Mouse (Mus musculus) cerebral cortex, adult 2 months (tissue): ENCODE measurements around the gene Gm10647.

Source experiments
- WGBS: fragments of 180-500 bp; shearing (Covaris S2); methylation state at CpG from one replicate; pipeline ENCODE4 v1.1.7; 2018; 5-methylcytosine and 5-hydroxymethylcytosine counted together

The Gm10647 gene

DNA sequence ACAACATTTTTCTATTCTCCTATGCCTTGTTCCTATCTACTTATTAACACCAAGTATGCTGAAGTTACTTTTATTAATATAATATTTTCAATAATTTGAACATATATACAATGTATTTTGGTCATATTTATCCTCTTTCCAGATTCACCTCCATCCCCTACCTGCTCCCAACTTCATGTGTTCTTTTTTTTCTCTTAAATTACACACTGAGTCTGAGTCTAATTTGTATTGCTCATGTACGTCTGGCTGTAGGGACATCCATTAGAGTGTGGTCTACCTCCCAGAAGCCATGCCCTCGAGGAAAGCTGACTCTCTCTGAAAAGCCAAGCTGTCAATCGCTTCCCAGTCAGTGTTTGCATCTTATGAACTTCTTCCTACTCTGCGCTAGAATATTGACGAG, at the start of gene Gm10647:
TSS of gene Gm10647 (plus strand) at position 301 of the 400 bp plus-strand sequence.
- 83% methylated on average over 5 of the region's 5 CpGs for WGBS

- WGBS = 45% methylated on average over 15 of the region's 15 CpGs
Measured at GRCm38 (mm10) chr9:66748390-66748789, 48.4 kb upstream of the Gm10647 start.

- WGBS = 39% methylated on average over 6 of the region's 6 CpGs
Measured at GRCm38 (mm10) chr9:66752849-66753248, 44.0 kb upstream of the Gm10647 start.

DNA sequence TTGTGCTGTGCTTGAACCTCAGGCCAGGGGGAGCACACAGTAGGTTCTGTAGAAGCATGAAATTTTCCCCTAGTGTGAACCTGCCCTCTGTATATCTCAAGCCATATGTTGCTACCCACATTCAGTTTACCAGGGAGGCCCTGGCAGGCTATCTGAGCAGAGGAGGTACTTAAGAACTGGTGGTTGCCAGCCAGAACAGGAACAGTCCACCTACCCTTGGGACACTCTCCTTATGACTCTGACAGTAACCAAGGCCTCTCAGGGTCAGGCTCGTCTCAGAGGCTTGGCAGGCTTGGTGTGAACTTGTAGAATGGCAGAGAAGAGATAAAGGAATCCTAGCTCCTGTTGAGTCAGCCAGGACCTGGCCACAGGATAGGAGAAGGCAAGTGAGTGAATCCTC, 35.8 kb upstream of the Gm10647 start:
- 93% methylated on average over 1 of the region's 1 CpGs for WGBS

- 94% methylated on average over 1 of the region's 1 CpGs for WGBS
Measured at GRCm38 (mm10) chr9:66768721-66769120, 28.1 kb upstream of the Gm10647 start.

DNA sequence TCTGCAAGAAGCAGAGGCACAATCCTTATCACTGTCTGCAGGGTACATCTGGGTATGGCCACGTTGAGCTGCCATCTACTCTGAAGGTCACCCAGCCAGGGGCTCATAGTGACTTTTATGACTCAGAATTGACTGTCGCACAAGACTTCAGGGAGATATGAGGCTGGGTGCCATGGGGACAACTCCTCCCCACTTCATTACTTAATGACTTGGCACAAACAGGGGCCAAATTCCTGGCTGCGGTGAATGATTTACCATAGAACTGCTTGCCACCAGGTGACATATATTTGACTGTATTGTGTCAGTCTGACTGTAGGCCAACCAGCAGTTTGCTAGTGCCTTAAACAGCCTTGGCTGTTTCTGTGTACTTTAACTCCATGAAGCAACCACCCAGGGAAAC, 27.6 kb upstream of the Gm10647 start:
- 80% methylated on average over 3 of the region's 3 CpGs for WGBS

GRCm38 (mm10) chr9:66784552-66784951, 12.3 kb upstream of the Gm10647 start:
- WGBS = no CpG with 5 or more reads among the region's 3 CpGs

- WGBS = under 1% methylated on average over 2 of the region's 2 CpGs
Measured at GRCm38 (mm10) chr9:66787821-66788220, 9.0 kb upstream of the Gm10647 start.

DNA sequence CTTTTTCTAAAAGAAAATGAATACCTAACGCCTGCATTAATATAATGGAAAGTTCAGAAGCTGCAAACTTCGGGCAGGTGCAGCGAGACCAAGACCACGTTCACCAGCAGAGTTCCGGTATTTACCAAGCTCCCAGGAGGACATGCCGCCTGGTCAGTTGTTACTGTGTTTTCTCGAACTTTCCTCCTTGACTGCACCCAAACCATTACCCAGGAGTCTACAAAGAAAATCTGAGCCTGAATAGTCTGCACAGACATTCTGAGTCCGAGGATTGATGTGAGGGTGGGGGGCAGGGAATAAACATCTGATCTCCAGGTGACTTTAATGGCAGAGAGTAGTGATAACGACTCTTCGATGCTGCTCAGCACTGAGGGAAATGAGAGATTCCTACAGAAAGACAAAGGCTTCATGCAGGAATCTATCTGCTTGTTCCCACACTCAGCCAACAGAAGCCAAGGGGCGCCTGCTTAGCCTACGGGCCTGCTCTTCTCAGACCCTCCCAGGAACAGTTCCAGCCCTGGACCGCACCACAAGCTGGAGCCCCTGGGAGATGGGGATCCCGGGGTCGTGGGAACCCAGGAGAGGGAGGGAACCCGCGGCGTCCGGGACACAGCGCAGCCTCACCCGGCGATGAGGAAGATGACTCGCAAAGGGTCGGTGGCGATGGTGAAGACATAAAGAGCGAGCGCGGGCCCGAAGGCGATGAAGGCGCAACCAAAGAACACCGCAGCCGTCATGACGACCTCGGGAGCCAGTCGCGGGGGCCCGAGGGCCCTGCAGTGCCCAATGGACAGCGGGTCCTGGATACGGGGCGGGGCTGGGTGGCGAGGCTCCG, 2.0 kb upstream of the Gm10647 start:
- WGBS = 2% methylated on average over 43 of the region's 43 CpGs

DNA sequence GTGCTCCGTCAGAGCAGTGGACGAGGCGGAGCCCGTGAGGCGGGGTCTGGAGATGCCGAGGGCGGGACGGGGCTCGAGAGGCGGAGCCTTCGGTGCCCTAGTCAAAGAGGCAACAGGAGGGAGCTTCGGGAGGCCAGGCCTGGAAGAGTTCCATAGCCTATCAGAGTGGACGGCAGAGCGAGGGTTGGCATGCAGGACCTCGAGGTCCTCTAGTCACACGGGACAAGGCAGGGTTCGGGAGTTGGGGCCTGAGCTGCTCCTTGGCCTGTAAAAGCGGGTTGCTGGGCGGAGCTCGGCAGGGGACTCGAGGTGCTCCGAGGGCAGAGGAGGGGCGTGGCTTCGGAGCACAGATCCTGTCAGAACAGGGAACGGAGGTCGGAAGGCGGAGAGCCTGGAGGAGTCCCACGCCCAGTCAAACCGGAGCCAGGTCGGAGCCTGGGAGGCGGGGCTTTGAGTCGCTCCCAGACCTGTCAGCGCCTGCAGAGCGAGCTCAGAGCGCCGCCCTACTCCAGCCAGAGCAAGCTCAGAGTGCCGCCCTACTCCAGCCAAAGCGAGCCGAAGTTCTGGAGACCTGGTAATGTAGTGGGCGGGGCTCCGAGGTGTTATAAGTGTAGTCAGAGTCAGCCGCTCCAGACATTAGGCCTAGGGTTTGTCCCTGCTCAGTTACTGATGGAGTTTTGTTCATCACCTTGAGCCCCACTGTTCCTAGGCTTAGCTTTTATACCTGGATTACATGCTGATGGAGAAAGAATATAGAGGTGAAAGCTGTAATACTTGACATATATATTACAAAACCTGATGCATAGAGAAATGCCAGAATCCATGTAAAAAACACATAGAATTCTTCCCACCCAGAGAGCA, 1.1 kb upstream of the Gm10647 start, which contains the start of gene Aph1b:
TSS of gene Aph1b (minus strand) at position 27 of the 861 bp plus-strand sequence.
- under 1% methylated on average over 42 of the region's 42 CpGs for WGBS

DNA sequence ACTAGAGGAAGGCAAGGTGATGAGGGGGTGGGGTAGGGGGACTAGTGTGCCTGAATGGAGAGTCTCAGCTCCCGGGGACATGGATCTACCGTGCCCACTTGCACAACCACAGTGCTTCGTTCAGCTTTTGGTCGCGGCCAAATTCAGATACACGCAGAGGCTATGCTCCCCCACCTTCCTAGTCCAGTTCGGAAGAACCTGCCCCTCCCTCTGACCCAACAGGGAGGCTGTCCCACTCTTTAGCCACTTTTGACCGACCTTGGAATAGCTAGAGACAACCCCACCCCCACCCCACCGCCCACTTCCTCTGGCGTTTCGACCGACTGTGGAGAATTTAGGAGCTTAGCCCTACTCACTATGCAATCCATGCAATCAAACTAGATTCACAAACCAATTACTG, 5.1 kb downstream of the Gm10647 start:
- WGBS = 60% methylated on average over 12 of the region's 12 CpGs

DNA sequence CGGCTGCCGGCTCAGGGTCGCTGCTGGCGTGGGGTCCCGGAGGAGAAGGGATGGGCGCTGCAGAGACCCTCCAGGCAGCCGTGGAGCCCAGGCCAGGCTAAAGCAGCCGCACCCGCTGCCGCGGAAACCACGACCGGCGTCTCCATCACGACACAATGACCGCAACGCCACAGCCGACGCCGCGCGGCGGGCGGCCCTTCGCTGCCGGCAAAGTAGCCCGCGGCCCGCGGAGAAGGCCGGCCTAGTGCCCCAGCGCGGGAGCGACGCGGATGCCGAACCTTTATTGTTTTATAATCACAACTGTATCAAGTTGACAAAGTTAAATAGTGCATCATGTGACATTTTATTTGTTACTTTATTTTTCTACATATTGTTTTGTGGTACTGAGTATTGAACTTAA, 9.1 kb downstream of the Gm10647 start:
- WGBS = 17% methylated on average over 32 of the region's 37 CpGs

GRCm38 (mm10) chr9:66813392-66813791, 16.6 kb downstream of the Gm10647 start:
- WGBS = 55% methylated on average over 2 of the region's 2 CpGs

DNA sequence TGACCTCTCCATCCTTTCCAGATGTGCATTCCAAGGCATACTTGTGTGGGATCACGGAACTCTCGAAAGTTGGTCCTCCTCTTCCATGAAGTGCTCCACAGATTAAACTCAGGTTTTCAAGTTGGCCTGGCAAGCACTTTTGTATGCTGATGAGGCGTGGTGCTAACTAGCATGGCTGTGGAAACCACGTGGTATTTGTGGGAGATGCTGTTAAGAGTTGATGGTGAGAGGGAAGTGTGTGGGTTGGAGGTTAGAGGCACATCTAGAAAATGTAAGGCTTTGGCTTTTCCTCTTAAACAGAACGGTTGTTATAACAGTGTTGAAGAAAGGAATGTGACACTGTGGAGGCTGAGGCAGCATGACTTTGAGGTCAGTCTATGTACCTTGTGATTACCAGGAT, 24.2 kb downstream of the Gm10647 start:
- whole genome bisulfite sequencing = 75% methylated on average over 5 of the region's 5 CpGs

- WGBS = 100% methylated on average over 1 of the region's 5 CpGs
Measured at GRCm38 (mm10) chr9:66822255-66822654, 25.4 kb downstream of the Gm10647 start.

GRCm38 (mm10) chr9:66825990-66826389, 29.2 kb downstream of the Gm10647 start:
- 23% methylated on average over 1 of the region's 1 CpGs for WGBS

- 75% methylated on average over 4 of the region's 4 CpGs for WGBS
Measured at GRCm38 (mm10) chr9:66832366-66832908, 35.6 kb downstream of the Gm10647 start.

GRCm38 (mm10) chr9:66833851-66834250, 37.0 kb downstream of the Gm10647 start:
- WGBS = 26% methylated on average over 7 of the region's 7 CpGs

GRCm38 (mm10) chr9:66834318-66835096, 37.7 kb downstream of the Gm10647 start, which contains the start of gene Aph1c:
Gene Aph1c (minus strand): TSS chr9:66834726.
- WGBS = under 1% methylated on average over 58 of the region's 58 CpGs

- under 1% methylated on average over 24 of the region's 24 CpGs for WGBS
Measured at GRCm38 (mm10) chr9:66835097-66835480, 38.2 kb downstream of the Gm10647 start.

DNA sequence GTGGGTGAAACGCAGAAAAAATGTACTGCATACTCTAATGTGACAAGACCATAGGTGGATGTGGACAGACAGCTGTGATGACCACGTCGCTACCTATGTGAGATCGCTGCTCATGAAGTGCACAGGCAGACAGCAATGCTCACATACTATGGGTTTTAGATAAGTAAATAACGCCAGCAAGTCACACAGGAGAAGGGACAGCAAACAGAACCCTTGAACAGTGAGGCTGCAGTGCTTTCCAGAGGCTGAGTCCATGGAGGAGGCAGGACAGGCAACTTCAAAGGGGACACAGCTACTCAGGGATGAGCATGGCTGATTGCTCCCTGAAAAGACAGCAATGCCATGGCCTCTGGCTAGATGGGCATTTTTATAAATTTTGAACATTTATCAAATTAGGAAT, 50.0 kb downstream of the Gm10647 start:
- 94% methylated on average over 5 of the region's 5 CpGs for WGBS
